Mouse (Mus musculus): ENCODE results near the gene Akap6. TPM values are rescaled to one million over a fixed set of nuclear protein-coding genes. Genes with fewer than 3 reads are reported as not detected.

Gene Akap6
- total and polyA plus RNA-seq, 3 experiments: 0.12 to 0.42 (median 0.33) TPM

- H3K4me2 ChIP-seq (ENCODE audit: insufficient read depth, low read depth, poor library complexity, severe bottlenecking): no peak overlapping the region
- H3K4me1 ChIP-seq (ENCODE audit: control insufficient read depth in 1 of 2, insufficient read depth in 2 of 2): peaks cover 3% of the 10 kb centered on the region in 2 experiments; a peak in 2 of 4 replicates
- no peak overlapping the region for H3K4me3 ChIP-seq (replicated peaks in 1 of 3; ENCODE audit: low read depth in 2 of 3, low read length in 2 of 3, poor library complexity in 1 of 3)
- dilution Hi-C loops (cut with MboI; ENCODE audit: extremely low pct_ligation_motif_present, extremely low pct_unique_long_range_greater_than_20kb, low sequenced_read_pairs): no loop called here
- H3K36me3 ChIP-seq (replicated peaks in 1 of 2; ENCODE audit: control insufficient read depth in 1 of 2, insufficient read depth in 1 of 2, low read length in 1 of 2): no peaks in the 10 kb centered on the region
- in situ Hi-C loops (cut with MboI; ENCODE audit: low pct_ligation_motif_present, low pct_unique_long_range_greater_than_20kb, low sequenced_read_pairs): no loop called here
- no peaks in the 10 kb centered on the region for H3K79me2 ChIP-seq (replicated peaks; ENCODE audit: control insufficient read depth, extremely low read depth, insufficient read depth, poor library complexity, severe bottlenecking)
- no peaks in the 10 kb centered on the region for H3K27me3 ChIP-seq (replicated peaks)
- no peak overlapping the region for H3K9ac ChIP-seq (ENCODE audit: insufficient read depth, low read depth)
- TF ChIP-seq EP300 (IDR thresholded peaks at IDR 0.05; ENCODE audit: low read length) (no peak), RCOR1 (conservative IDR thresholded peaks at IDR 0.05; ENCODE audit: low read depth, low read length) (no peak), CTCF (conservative IDR thresholded peaks at IDR 0.05 in 1 of 2, IDR thresholded peaks at IDR 0.05 in 1 of 2; ENCODE audit: low read depth in 2 of 2, low read length in 2 of 2) (no peak), RAD21 (IDR thresholded peaks at IDR 0.05; ENCODE audit: low read depth, low read length) (no peak), MXI1 (IDR thresholded peaks at IDR 0.05; ENCODE audit: low read depth, low read length) (no peak), ZKSCAN1 (IDR thresholded peaks at IDR 0.05; ENCODE audit: borderline replicate concordance, low read depth, low read length) (no peak), POLR2AphosphoS2 (IDR thresholded peaks at IDR 0.05; ENCODE audit: low read depth, low read length) (no peak), ZNF384 (IDR thresholded peaks at IDR 0.05; ENCODE audit: low read depth, low read length) (no peak), JUND (conservative IDR thresholded peaks at IDR 0.05; ENCODE audit: low read depth, low read length) (no peak), MYC (IDR thresholded peaks at IDR 0.05; ENCODE audit: low read depth, low read length) (no peak), NELFE (IDR thresholded peaks at IDR 0.05; ENCODE audit: low read depth, low read length) (no peak), ZMIZ1 (IDR thresholded peaks at IDR 0.05; ENCODE audit: low read depth, low read length) (no peak), CHD1 (IDR thresholded peaks at IDR 0.05; ENCODE audit: low read depth, low read length) (no peak), MAZ (IDR thresholded peaks at IDR 0.05; ENCODE audit: low read depth, low read length) (no peak), IRF4 (IDR thresholded peaks at IDR 0.05; ENCODE audit: low read depth, low read length) (no peak), MAFK (IDR thresholded peaks at IDR 0.05; ENCODE audit: insufficient replicate concordance, low read length) (no peak), E2F4 (IDR thresholded peaks at IDR 0.05; ENCODE audit: insufficient replicate concordance, low read depth, low read length) (no peak)
- no peak for DNase-seq (ENCODE audit: extremely low read depth)
- H3K27ac ChIP-seq (ENCODE audit: insufficient read depth, low read depth): no peak overlapping the region
- H3K9me3 ChIP-seq (replicated peaks; ENCODE audit: low read length): no peaks in the 10 kb centered on the region
Observed at GRCm38 (mm10) chr12:52876065-52876464, 176.9 kb downstream of the Akap6 start.

GRCm38 (mm10) chr12:52876978-52877769 lies 178.0 kb downstream of the Akap6 start:
- Histone ChIP-seq H3K4me3 (replicated peaks in 1 of 3; ENCODE audit: low read depth in 2 of 3, low read length in 2 of 3, poor library complexity in 1 of 3) (no peak overlapping the region), H3K9me3 (replicated peaks; ENCODE audit: low read length) (no peaks in the 10 kb centered on the region), H3K4me2 (ENCODE audit: insufficient read depth, low read depth, poor library complexity, severe bottlenecking) (no peak overlapping the region), H3K79me2 (replicated peaks; ENCODE audit: control insufficient read depth, extremely low read depth, insufficient read depth, poor library complexity, severe bottlenecking) (no peaks in the 10 kb centered on the region), H3K4me1 (ENCODE audit: control insufficient read depth in 1 of 2, insufficient read depth in 2 of 2) (peaks cover 1 to 3% of the 10 kb centered on the region in 2 experiments; a peak in 2 of 4 replicates), H3K27me3 (replicated peaks) (no peaks in the 10 kb centered on the region), H3K36me3 (replicated peaks in 1 of 2; ENCODE audit: control insufficient read depth in 1 of 2, insufficient read depth in 1 of 2, low read length in 1 of 2) (no peaks in the 10 kb centered on the region), H3K9ac (ENCODE audit: insufficient read depth, low read depth) (no peak overlapping the region), H3K27ac (ENCODE audit: insufficient read depth, low read depth) (no peak overlapping the region)
- TF ChIP-seq EP300 (IDR thresholded peaks at IDR 0.05; ENCODE audit: low read length) (no peak), RCOR1 (conservative IDR thresholded peaks at IDR 0.05; ENCODE audit: low read depth, low read length) (no peak), RAD21 (IDR thresholded peaks at IDR 0.05; ENCODE audit: low read depth, low read length) (no peak), JUN (IDR thresholded peaks at IDR 0.05; ENCODE audit: insufficient read depth, low read depth, low read length) (no peak), MAFK (IDR thresholded peaks at IDR 0.05; ENCODE audit: insufficient replicate concordance, low read length) (no peak), NRF1 (IDR thresholded peaks at IDR 0.05; ENCODE audit: low read depth, low read length) (no peak), SMC3 (IDR thresholded peaks at IDR 0.05; ENCODE audit: low read depth, low read length) (no peak), POLR2AphosphoS2 (IDR thresholded peaks at IDR 0.05; ENCODE audit: low read depth, low read length) (no peak), ZKSCAN1 (IDR thresholded peaks at IDR 0.05; ENCODE audit: borderline replicate concordance, low read depth, low read length) (no peak), IRF4 (IDR thresholded peaks at IDR 0.05; ENCODE audit: low read depth, low read length) (no peak), TCF12 (IDR thresholded peaks at IDR 0.05; ENCODE audit: low read depth, low read length) (no peak), KAT2A (IDR thresholded peaks at IDR 0.05; ENCODE audit: insufficient replicate concordance, low read length) (no peak)
- in situ Hi-C loops (cut with MboI; ENCODE audit: low pct_ligation_motif_present, low pct_unique_long_range_greater_than_20kb, low sequenced_read_pairs): no loop called here
- dilution Hi-C loops (cut with MboI; ENCODE audit: extremely low pct_ligation_motif_present, extremely low pct_unique_long_range_greater_than_20kb, low sequenced_read_pairs): no loop called here
- DNase-seq (ENCODE audit: extremely low read depth): no peak
